Mouse (Mus musculus): ENCODE data around the gene Il18. TPM values are rescaled to one million over a fixed set of nuclear protein-coding genes. Genes with fewer than 3 reads are reported as not detected.
A peak's percentile ranks its signal among the peaks of the same experiment; 100 is the strongest.

Il18 gene
- polyA plus RNA-seq, 1 experiment from 2014 or later: 3.1 TPM

DNA sequence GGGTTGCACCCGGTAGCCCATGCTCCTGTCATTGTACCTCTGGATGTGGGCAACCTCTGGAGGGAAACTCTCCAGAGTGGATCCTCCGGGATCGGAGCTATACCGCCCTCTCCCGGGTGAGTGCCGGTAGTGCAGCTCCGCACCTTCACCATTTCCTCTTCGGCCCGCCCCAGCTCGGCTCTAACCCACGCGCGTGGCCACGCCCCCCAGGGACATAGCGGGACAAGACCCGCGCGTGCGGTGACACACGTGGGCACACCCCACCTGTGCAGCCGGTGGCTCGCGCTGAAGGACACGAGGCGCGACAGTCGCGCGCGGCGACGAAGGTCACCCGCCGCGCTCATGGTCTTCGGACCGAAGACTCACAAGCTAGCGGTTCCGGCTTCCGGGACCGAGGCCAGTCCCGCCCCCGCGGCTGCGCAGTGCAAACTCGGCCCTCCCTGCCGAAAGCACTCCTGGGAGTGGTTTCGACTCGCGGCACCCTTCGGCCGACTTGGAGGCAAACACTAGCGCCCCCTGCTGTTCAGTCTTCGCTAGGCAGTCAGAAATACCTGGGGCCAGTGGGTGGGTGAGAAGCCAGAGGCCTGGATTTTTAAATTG is 26.2 kb upstream of the Il18 start, which contains the start of gene Pts:
Gene Pts (minus strand): TSS at position 432 of the 600 bp plus-strand sequence.
- H3K4me3 ChIP-seq: peak within 1 kb of the TSS; percentile 98
- under 1% methylated on average over 54 of the region's 54 CpGs for whole genome bisulfite sequencing

DNA sequence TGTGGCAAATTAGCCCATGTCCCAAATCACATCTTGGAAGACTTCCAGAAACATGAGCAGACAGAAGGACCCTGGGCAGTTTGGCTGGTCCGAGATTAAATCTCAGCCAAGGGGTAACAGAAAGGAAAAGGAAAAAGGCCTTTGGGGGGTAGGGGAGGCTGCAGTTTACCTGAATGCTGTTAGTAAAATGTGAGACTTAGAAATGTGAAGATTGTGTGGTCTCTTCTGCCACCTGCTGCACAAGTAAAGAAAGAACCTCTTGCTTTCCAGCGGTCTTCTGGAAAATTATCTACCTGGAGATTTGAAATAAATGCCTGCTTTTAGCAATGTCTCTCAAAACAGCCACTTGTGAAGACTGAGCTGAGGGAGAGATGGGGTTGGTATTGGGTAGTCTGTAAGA is 23.7 kb upstream of the Il18 start:
- H3K4me3 ChIP-seq: no peak overlapping the region
- no peak overlapping the region for H3K4me2 ChIP-seq
- H3K9me3 ChIP-seq (replicated peaks): no peaks in the 10 kb centered on the region
- no peaks in the 10 kb centered on the region for H3K27me3 ChIP-seq
- peaks cover 15% of the 10 kb centered on the region for H3K4me1 ChIP-seq (replicated peaks)
- no peaks in the 10 kb centered on the region for H3K36me3 ChIP-seq
- no peak overlapping the region for H3K9ac ChIP-seq
- ATAC-seq (replicated peaks; ENCODE audit: insufficient number of reproducible peaks, insufficient read depth, low FRiP score, low read depth): no peak
- no peak overlapping the region for H3K27ac ChIP-seq
- 26% methylated on average over 2 of the region's 2 CpGs for WGBS

More for the DNA sequence above, 26.2 kb upstream of the Il18 start, which contains the start of gene Pts:
- Histone ChIP-seq H3K4me1 (replicated peaks) (peaks cover 15% of the 10 kb centered on the region), H3K9me3 (replicated peaks) (no peaks in the 10 kb centered on the region), H3K9ac (peak within 1 kb of the TSS; percentile 86), H3K27ac (peak within 1 kb of the TSS; percentile 87), H3K27me3 (no peaks in the 10 kb centered on the region), H3K4me2 (peak within 1 kb of the TSS; percentile 86), H3K36me3 (0 out of 2 replicates have a peak, but pooled peaks cover 4% of the 10 kb centered on the region)
- ATAC-seq (replicated peaks; ENCODE audit: insufficient number of reproducible peaks, insufficient read depth, low FRiP score, low read depth): peak; percentile 99

DNA sequence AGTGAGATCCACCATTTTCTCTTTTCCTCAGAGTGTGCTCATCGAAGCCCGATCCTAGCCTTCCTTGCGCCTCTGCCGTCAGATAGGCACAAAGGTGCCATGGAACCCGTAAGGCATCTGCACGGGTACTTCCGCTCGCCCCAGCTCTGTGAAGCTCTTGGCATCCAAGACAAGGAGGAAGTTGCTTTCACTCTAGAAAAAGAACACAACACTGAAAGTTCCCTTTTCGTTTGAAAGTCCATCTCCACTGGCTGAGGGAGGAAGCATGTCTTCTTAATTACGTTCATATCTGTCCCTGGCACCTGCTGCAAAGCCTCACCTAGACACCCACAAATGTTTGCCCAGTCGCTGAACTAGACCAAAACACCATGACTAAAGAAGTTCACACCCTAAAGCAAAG is 21.3 kb upstream of the Il18 start:
- Histone ChIP-seq H3K36me3 (no peaks in the 10 kb centered on the region), H3K27me3 (no peaks in the 10 kb centered on the region), H3K4me2 (no peak overlapping the region), H3K4me3 (no peak overlapping the region), H3K27ac (no peak overlapping the region), H3K4me1 (replicated peaks) (no peaks in the 10 kb centered on the region), H3K9ac (no peak overlapping the region), H3K9me3 (replicated peaks) (no peaks in the 10 kb centered on the region)
- ATAC-seq (replicated peaks; ENCODE audit: insufficient number of reproducible peaks, insufficient read depth, low FRiP score, low read depth): no peak
- 69% methylated on average over 11 of the region's 11 CpGs for WGBS

DNA sequence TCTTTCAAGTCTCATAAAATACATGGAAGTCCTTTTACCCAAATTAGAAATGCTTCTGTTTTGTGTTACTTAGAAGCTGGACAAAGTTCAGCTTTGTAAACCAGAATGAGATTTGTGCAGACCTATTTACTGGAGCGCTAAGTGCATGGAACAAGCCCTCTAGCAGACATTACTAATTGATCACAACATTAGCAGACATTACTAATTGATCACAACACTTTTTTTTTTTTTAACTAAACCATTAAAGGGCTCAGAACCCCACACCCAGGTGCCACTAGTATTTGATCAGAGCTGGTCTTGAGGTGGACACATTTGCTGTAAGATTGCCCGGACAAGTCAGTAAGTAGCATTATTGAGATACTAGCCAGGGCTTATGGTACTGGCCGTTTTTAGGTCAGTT is 20.8 kb upstream of the Il18 start:
- no peak overlapping the region for H3K27ac ChIP-seq
- H3K9ac ChIP-seq: no peak overlapping the region
- 72% methylated on average over 3 of the region's 3 CpGs for WGBS
- H3K9me3 ChIP-seq (replicated peaks): no peaks in the 10 kb centered on the region
- H3K4me2 ChIP-seq: no peak overlapping the region
- ATAC-seq (replicated peaks; ENCODE audit: insufficient number of reproducible peaks, insufficient read depth, low FRiP score, low read depth): no peak
- H3K4me1 ChIP-seq (replicated peaks): no peaks in the 10 kb centered on the region
- no peak overlapping the region for H3K4me3 ChIP-seq
- no peaks in the 10 kb centered on the region for H3K36me3 ChIP-seq
- no peaks in the 10 kb centered on the region for H3K27me3 ChIP-seq

DNA sequence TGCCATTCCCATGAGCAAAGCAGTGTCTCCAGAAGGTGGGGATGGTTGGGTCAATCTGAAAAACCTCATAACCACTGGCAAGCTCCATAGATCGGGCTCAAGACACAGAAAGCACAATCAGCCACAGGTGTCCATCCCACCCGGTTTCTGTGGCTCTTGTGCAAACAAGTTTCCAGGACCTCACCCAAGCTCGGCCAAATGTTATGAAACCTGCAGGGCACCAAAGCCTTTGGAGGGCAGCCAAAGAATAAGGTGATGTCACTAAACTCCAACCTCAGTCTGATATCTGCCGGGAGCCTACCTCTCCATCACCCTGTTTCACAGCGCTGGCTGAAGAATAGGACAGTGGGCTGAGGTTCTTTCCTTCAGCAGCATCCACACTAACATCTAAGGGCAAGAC is 18.7 kb upstream of the Il18 start:
- Histone ChIP-seq H3K4me3 (no peak overlapping the region), H3K9ac (no peak overlapping the region), H3K4me1 (replicated peaks) (no peaks in the 10 kb centered on the region), H3K27me3 (no peaks in the 10 kb centered on the region), H3K4me2 (no peak overlapping the region), H3K27ac (no peak overlapping the region), H3K9me3 (replicated peaks) (no peaks in the 10 kb centered on the region), H3K36me3 (no peaks in the 10 kb centered on the region)
- WGBS: 64% methylated on average over 5 of the region's 5 CpGs
- ATAC-seq (replicated peaks; ENCODE audit: insufficient number of reproducible peaks, insufficient read depth, low FRiP score, low read depth): no peak

DNA sequence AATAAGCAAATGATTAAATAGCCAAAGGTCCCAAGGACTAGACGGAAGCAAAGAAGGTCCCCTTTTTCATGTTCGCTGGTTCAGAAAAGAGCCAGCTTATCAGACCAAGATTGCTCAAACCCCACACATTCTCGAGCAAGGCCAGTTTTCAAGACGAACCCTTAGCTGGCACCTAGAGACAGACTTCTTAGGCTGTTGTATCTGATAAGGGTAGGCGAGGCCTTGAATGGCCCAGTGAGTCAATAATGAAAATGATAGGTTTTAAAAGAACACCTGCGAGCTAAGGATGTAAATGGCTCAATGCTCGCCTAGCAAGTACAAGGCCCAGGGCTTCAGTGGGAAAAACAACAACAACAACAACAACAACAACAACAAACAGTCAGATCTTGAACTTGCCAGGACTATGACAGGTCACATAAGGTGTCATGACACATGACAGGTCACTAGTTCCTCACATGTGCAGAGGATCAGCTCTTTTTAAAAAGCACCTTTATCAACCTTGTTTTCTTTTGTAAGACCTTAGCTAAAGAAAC is 18.0 kb upstream of the Il18 start:
- Histone ChIP-seq H3K36me3 (no peaks in the 10 kb centered on the region), H3K4me2 (no peak overlapping the region), H3K27me3 (no peaks in the 10 kb centered on the region), H3K4me1 (replicated peaks) (no peaks in the 10 kb centered on the region), H3K27ac (no peak overlapping the region), H3K9me3 (replicated peaks) (no peaks in the 10 kb centered on the region), H3K4me3 (no peak overlapping the region), H3K9ac (no peak overlapping the region)
- WGBS: 63% methylated on average over 7 of the region's 7 CpGs
- no peak for ATAC-seq (replicated peaks; ENCODE audit: insufficient number of reproducible peaks, insufficient read depth, low FRiP score, low read depth)

DNA sequence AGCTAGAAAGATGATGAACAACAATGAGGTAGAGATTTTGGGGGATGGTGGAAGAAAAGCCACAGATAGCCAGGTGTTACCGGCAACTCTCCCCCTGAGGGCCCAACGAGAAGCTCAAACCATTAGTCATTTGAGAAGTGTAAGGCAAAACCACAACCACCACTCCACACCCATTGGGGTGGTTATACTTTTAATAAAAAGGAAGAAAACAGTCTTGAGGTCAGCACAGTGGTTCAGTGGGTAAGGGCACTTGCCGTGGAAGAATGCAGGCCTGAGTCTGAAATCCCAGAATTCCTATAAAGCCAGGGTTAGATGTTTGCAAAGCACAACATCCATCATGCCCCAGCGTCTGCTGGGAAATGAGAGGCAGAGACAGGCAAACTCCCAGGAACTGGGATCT is 17.3 kb upstream of the Il18 start:
- Histone ChIP-seq H3K9me3 (replicated peaks) (no peaks in the 10 kb centered on the region), H3K4me1 (replicated peaks) (no peaks in the 10 kb centered on the region), H3K27ac (no peak overlapping the region), H3K4me2 (no peak overlapping the region), H3K9ac (no peak overlapping the region), H3K36me3 (no peaks in the 10 kb centered on the region), H3K27me3 (no peaks in the 10 kb centered on the region), H3K4me3 (no peak overlapping the region)
- ATAC-seq (replicated peaks; ENCODE audit: insufficient number of reproducible peaks, insufficient read depth, low FRiP score, low read depth): no peak
- WGBS: 58% methylated on average over 4 of the region's 4 CpGs

DNA sequence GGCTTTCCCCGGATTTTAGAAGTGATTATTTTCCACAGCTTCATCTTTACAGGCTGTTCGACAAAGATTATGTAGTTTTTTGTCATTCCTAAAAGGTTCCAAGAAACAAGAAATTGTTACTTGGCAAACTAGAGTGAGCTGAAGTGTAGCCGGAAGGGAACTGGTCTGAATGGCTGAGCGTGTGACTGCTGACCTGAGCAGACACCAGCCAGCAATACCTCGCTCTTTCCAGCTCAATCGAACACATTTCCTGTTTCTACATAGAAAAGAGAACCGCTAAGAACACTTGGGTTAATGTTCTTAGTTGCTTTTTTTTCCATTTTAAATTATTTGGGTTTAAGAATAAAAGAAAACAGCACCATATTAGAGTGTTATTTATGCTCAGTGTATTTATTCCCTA is 14.5 kb upstream of the Il18 start:
- no peak overlapping the region for H3K9ac ChIP-seq
- H3K27me3 ChIP-seq: no peaks in the 10 kb centered on the region
- H3K36me3 ChIP-seq: no peaks in the 10 kb centered on the region
- WGBS: 58% methylated on average over 7 of the region's 7 CpGs
- H3K27ac ChIP-seq: no peak overlapping the region
- ATAC-seq (replicated peaks; ENCODE audit: insufficient number of reproducible peaks, insufficient read depth, low FRiP score, low read depth): no peak
- H3K9me3 ChIP-seq (replicated peaks): no peaks in the 10 kb centered on the region
- no peaks in the 10 kb centered on the region for H3K4me1 ChIP-seq (replicated peaks)
- H3K4me3 ChIP-seq: no peak overlapping the region
- no peak overlapping the region for H3K4me2 ChIP-seq

DNA sequence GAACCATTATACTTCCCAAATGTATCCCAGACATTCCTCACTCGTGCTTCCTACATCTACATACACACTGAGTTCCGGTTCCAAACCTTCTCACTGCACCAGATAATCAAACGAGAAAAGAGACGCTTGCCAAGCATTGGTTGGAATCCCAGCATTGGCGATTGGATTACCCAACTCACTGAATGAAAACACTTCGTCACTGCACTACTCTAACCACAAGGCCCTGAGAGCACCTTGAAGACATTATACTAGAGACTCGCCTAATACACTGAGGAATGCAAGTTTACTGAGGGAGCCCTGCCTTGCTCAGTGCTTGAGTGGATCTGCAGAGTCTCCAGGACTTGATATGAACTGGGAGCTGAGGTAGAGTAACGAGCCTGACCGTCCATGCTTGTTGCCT is 12.2 kb upstream of the Il18 start:
- no peak overlapping the region for H3K4me2 ChIP-seq
- no peak overlapping the region for H3K4me3 ChIP-seq
- ATAC-seq (replicated peaks; ENCODE audit: insufficient number of reproducible peaks, insufficient read depth, low FRiP score, low read depth): no peak
- no peaks in the 10 kb centered on the region for H3K9me3 ChIP-seq (replicated peaks)
- H3K27me3 ChIP-seq: no peaks in the 10 kb centered on the region
- no peak overlapping the region for H3K9ac ChIP-seq
- H3K36me3 ChIP-seq: no peaks in the 10 kb centered on the region
- WGBS: 64% methylated on average over 9 of the region's 9 CpGs
- no peak overlapping the region for H3K27ac ChIP-seq
- no peaks in the 10 kb centered on the region for H3K4me1 ChIP-seq (replicated peaks)

DNA sequence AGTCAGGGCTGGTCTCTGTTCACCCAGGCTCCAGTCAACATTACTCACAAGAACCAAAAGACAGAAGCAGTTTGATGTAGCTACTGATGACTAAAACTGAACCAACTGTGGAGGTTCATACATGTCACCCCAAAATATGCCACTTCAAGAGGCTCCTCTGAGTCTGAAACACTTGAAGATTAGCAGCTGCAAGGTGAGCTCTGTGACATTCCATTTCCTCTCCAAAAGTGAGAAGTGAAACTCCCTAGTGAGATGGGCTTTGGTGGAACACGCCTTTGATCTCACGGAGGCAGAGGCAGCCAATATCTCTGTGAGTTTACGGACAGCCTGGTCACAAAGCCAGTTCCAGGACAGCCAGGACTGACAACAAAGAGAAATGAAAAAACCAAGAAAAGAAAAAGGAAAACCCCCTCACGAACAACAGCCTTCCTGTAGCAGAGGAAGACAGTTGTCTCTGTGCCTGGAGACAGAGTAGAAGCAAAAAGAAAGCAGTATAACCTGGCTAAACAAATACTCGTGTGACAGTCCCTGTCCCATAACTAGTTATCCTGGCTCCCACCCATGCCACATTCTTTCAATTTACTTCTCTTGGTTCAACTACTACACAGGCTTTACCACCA is 6.7 kb upstream of the Il18 start:
- H3K4me2 ChIP-seq: no peak overlapping the region
- H3K4me3 ChIP-seq: no peak overlapping the region
- H3K4me1 ChIP-seq (replicated peaks): no peaks in the 10 kb centered on the region
- H3K9me3 ChIP-seq (replicated peaks): no peaks in the 10 kb centered on the region
- no peak overlapping the region for H3K27ac ChIP-seq
- H3K36me3 ChIP-seq: no peaks in the 10 kb centered on the region
- ATAC-seq (replicated peaks; ENCODE audit: insufficient number of reproducible peaks, insufficient read depth, low FRiP score, low read depth): no peak
- H3K9ac ChIP-seq: no peak overlapping the region
- 24% methylated on average over 5 of the region's 5 CpGs for WGBS
- H3K27me3 ChIP-seq: no peaks in the 10 kb centered on the region

DNA sequence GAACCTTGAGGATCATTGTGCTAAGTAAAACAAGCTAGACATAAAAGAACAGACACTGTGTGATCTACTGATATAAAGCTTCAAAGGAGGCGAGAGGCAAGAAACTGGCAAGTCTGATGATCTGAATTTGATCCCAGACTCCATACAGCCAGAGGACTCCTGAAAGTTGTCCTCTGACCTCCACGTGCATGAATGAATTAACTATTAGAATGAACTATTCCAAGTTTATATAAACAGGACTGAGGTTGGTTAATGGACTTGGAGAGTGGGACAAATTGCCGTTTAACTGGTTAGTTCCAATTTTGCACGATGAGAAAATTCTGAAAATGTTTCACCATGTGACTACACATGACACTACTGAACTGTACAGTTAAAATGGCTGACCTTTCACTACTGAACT is 5.7 kb upstream of the Il18 start:
- no peak overlapping the region for H3K4me2 ChIP-seq
- H3K36me3 ChIP-seq: no peaks in the 10 kb centered on the region
- no peaks in the 10 kb centered on the region for H3K27me3 ChIP-seq
- WGBS: 81% methylated on average over 4 of the region's 4 CpGs
- no peak overlapping the region for H3K27ac ChIP-seq
- H3K9me3 ChIP-seq (replicated peaks): no peaks in the 10 kb centered on the region
- no peaks in the 10 kb centered on the region for H3K4me1 ChIP-seq (replicated peaks)
- ATAC-seq (replicated peaks; ENCODE audit: insufficient number of reproducible peaks, insufficient read depth, low FRiP score, low read depth): no peak
- no peak overlapping the region for H3K9ac ChIP-seq
- H3K4me3 ChIP-seq: no peak overlapping the region

DNA sequence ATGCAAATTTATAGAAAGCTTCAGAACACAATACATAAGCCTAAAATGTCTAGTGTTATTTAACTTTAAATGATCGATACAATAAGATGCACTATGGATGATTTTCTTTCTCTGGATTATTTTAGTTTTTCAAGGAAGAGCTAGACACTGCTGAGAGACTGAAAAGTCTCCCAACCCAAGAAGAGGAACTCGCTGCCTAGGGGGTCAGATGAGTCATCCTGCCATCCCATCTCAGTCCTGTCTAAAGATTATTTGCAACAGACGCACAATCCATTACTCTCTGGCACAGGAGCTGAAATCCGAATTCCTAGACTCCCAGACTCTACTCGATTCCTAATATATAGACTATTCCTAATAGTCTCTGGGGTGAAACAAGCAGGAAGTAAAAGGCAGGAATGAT is 2.4 kb upstream of the Il18 start:
- Histone ChIP-seq H3K4me2 (no peak overlapping the region), H3K9ac (no peak overlapping the region), H3K4me1 (replicated peaks) (0 out of 2 replicates have a peak, but pooled peaks cover 2% of the 10 kb centered on the region), H3K4me3 (no peak overlapping the region), H3K9me3 (replicated peaks) (no peaks in the 10 kb centered on the region), H3K36me3 (no peaks in the 10 kb centered on the region), H3K27me3 (no peaks in the 10 kb centered on the region), H3K27ac (no peak overlapping the region)
- WGBS: 66% methylated on average over 5 of the region's 5 CpGs
- no peak for ATAC-seq (replicated peaks; ENCODE audit: insufficient number of reproducible peaks, insufficient read depth, low FRiP score, low read depth)
